Mouse (Mus musculus): ENCODE data around the gene Ccr7. TPM values are rescaled to one million over a fixed set of nuclear protein-coding genes. Genes with fewer than 3 reads are reported as not detected.

Ccr7 gene
- polyA plus RNA-seq, 1 experiment from 2014 or later = 0.14 TPM

- Histone ChIP-seq H3K27ac (ENCODE audit: low read depth, low read length) (no peak overlapping the region), H3K4me3 (ENCODE audit: low read depth, low read length) (no peak overlapping the region), H3K9ac (ENCODE audit: low read depth, low read length) (no peak overlapping the region), H3K4me1 (replicated peaks; ENCODE audit: control insufficient read depth, insufficient read depth, low read length) (peaks cover 12% of the 10 kb centered on the region; the same call in 1 of the 2 replicates), H3K27me3 (replicated peaks; ENCODE audit: control insufficient read depth, insufficient read depth, low read length) (no peaks in the 10 kb centered on the region), H3K9me3 (ENCODE audit: control insufficient read depth) (no peaks in the 10 kb centered on the region), H3K36me3 (ENCODE audit: control insufficient read depth, insufficient read depth) (no peaks in the 10 kb centered on the region), H3K4me2 (replicated peaks; ENCODE audit: low read depth) (no peak overlapping the region)
- no peak for ATAC-seq
- WGBS = 65% methylated on average over 15 of the region's 15 CpGs
- TF ChIP-seq CTCF (IDR thresholded peaks at IDR 0.05; ENCODE audit: low read depth) = peak; percentile 67
These were observed 44.3 kb downstream of the Ccr7 start for GRCm38 (mm10) chr11:99110370-99111110.

- Histone ChIP-seq H3K4me3 (ENCODE audit: low read depth, low read length) (no peak overlapping the region), H3K27me3 (replicated peaks; ENCODE audit: control insufficient read depth, insufficient read depth, low read length) (no peaks in the 10 kb centered on the region), H3K9me3 (ENCODE audit: control insufficient read depth) (no peaks in the 10 kb centered on the region), H3K4me2 (replicated peaks; ENCODE audit: low read depth) (no peak overlapping the region), H3K4me1 (replicated peaks; ENCODE audit: control insufficient read depth, insufficient read depth, low read length) (peaks cover 11% of the 10 kb centered on the region; the same call in 1 of the 2 replicates), H3K36me3 (ENCODE audit: control insufficient read depth, insufficient read depth) (no peaks in the 10 kb centered on the region), H3K27ac (ENCODE audit: low read depth, low read length) (no peak overlapping the region), H3K9ac (ENCODE audit: low read depth, low read length) (no peak overlapping the region)
- ATAC-seq = no peak
- 72% methylated on average over 3 of the region's 3 CpGs for WGBS
- no peak for TF ChIP-seq CTCF (IDR thresholded peaks at IDR 0.05; ENCODE audit: low read depth)
These were observed 46.6 kb downstream of the Ccr7 start for GRCm38 (mm10) chr11:99108296-99108695.

GRCm38 (mm10) chr11:99105981-99106726 lies 48.7 kb downstream of the Ccr7 start:
- H3K4me1 ChIP-seq (replicated peaks; ENCODE audit: control insufficient read depth, insufficient read depth, low read length) = 0 out of 2 replicates have a peak, but pooled peaks cover 3% of the 10 kb centered on the region
- no peak overlapping the region for H3K4me3 ChIP-seq (ENCODE audit: low read depth, low read length)
- no peak for TF ChIP-seq CTCF (IDR thresholded peaks at IDR 0.05; ENCODE audit: low read depth)
- 0 out of 2 replicates have a peak overlapping the region, but pooled peaks have one; percentile 13 for H3K9ac ChIP-seq (ENCODE audit: low read depth, low read length)
- peak overlapping the region; percentile 82 for H3K27ac ChIP-seq (ENCODE audit: low read depth, low read length)
- ATAC-seq = peak; percentile 92
- H3K9me3 ChIP-seq (ENCODE audit: control insufficient read depth) = no peaks in the 10 kb centered on the region
- no peak overlapping the region; the same call in 1 of the 2 replicates for H3K4me2 ChIP-seq (replicated peaks; ENCODE audit: low read depth)
- H3K36me3 ChIP-seq (ENCODE audit: control insufficient read depth, insufficient read depth) = no peaks in the 10 kb centered on the region
- 24% methylated on average over 12 of the region's 12 CpGs for WGBS
- H3K27me3 ChIP-seq (replicated peaks; ENCODE audit: control insufficient read depth, insufficient read depth, low read length) = no peaks in the 10 kb centered on the region

- WGBS = 47% methylated on average over 9 of the region's 9 CpGs
These were observed 50.1 kb downstream of the Ccr7 start for GRCm38 (mm10) chr11:99104609-99105410.

GRCm38 (mm10) chr11:99102575-99103270 lies 52.2 kb downstream of the Ccr7 start:
- 77% methylated on average over 9 of the region's 9 CpGs for WGBS
- H3K4me1 ChIP-seq (replicated peaks; ENCODE audit: control insufficient read depth, insufficient read depth, low read length) = 0 out of 2 replicates have a peak, but pooled peaks cover 3% of the 10 kb centered on the region
- no peak for TF ChIP-seq CTCF (IDR thresholded peaks at IDR 0.05; ENCODE audit: low read depth)

More at GRCm38 (mm10) chr11:99104609-99105410, 50.1 kb downstream of the Ccr7 start:
- Histone ChIP-seq H3K4me2 (replicated peaks; ENCODE audit: low read depth) (no peak overlapping the region), H3K27me3 (replicated peaks; ENCODE audit: control insufficient read depth, insufficient read depth, low read length) (no peaks in the 10 kb centered on the region), H3K4me1 (replicated peaks; ENCODE audit: control insufficient read depth, insufficient read depth, low read length) (0 out of 2 replicates have a peak, but pooled peaks cover 3% of the 10 kb centered on the region), H3K9me3 (ENCODE audit: control insufficient read depth) (no peaks in the 10 kb centered on the region), H3K36me3 (ENCODE audit: control insufficient read depth, insufficient read depth) (no peaks in the 10 kb centered on the region), H3K4me3 (ENCODE audit: low read depth, low read length) (no peak overlapping the region), H3K9ac (ENCODE audit: low read depth, low read length) (no peak overlapping the region), H3K27ac (ENCODE audit: low read depth, low read length) (no peak overlapping the region)
- no peak for TF ChIP-seq CTCF (IDR thresholded peaks at IDR 0.05; ENCODE audit: low read depth)
- ATAC-seq = no peak

More at GRCm38 (mm10) chr11:99102575-99103270, 52.2 kb downstream of the Ccr7 start:
- Histone ChIP-seq H3K4me3 (ENCODE audit: low read depth, low read length) (no peak overlapping the region), H3K36me3 (ENCODE audit: control insufficient read depth, insufficient read depth) (no peaks in the 10 kb centered on the region), H3K27me3 (replicated peaks; ENCODE audit: control insufficient read depth, insufficient read depth, low read length) (no peaks in the 10 kb centered on the region), H3K9me3 (ENCODE audit: control insufficient read depth) (no peaks in the 10 kb centered on the region), H3K4me2 (replicated peaks; ENCODE audit: low read depth) (no peak overlapping the region), H3K27ac (ENCODE audit: low read depth, low read length) (no peak overlapping the region), H3K9ac (ENCODE audit: low read depth, low read length) (no peak overlapping the region)
- ATAC-seq = no peak

Data from intestine, postnatal 0 days (tissue).